Mouse (Mus musculus): ENCODE results near the gene Adsl.

The Adsl gene

DNA sequence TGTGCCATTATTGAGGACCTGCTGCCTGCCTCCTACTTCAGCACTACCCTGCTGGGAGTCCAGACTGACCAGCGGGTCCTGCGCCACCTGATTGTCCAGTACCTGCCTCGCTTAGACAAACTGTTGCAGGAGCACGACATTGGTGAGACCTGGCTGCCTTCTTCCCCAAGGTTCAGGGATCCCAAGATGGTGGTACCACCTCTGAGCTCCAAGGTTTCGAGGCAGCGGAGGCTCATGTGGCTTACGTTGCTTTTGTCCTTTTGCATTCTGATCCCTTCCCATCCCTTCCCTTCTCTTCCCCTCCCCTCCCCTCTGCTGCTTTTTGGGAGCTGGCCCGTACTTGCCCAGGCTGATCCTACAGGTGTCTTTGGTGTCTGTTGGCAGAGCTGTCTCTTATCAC lies 59.6 kb downstream of the Adsl start:
- DNase-seq (ENCODE audit: low spot score): no peak

DNA sequence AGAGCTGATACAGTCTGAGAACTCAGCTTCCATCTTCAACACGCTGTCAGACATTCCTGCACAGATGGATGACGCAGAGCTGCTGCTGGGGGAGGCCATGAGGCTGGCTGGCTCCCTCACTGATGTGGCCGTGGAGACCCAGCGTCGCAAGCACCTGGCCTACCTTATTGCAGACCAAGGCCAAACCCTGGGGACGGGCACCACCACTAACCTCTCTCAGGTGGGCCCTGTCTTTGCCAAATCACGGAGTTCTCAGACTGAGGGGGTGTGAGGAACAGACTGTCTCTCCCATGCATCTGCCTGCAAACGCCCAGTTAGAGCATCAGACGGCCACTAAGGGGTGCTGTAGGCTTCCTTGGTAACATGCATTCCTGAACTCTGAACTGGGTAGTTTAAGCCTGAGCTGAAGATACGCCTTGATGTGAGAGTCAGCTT lies 60.4 kb downstream of the Adsl start:
- DNase-seq (ENCODE audit: low spot score): no peak

DNA sequence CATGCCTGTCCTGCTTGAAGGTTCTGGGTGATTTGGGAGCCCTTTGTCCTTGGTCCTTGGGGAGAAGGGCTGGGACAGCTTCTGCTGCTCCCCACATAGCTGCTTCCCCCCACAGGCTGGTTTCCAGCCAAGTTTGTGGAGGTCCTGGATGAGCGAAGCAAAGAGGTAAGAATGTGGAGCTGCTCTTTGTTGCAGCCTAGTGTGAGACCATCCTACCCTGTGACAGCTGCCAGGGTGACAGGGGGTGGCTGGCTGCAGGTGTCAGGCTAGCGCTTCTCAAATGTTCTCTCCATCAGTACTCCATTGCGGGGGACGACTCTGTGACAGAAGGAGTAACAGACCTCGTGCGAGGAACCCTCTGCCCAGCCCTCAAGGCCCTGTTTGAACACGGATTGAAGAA lies 61.8 kb downstream of the Adsl start:
- DNase-seq (ENCODE audit: low spot score): no peak

DNA sequence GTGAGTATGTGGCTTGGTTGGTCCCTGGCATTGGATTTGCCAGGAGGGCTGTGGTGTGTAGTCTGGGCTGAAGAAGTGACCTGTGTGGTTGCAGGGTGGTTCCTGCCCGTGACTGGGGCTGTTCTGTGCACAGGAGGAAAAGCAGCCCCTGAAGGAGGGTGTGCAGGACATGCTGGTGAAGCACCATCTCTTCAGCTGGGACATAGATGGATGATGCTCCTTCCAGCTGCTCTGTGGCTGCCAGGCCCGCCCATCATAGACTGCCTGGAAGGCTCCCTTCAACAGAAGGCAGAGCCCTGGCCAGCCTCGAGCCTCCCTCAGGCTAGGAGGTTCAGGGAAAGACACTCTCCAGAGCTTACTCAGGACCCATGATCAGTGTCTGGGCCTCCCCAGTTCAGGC lies 63.2 kb downstream of the Adsl start:
- no peak for DNase-seq (ENCODE audit: low spot score)

DNA sequence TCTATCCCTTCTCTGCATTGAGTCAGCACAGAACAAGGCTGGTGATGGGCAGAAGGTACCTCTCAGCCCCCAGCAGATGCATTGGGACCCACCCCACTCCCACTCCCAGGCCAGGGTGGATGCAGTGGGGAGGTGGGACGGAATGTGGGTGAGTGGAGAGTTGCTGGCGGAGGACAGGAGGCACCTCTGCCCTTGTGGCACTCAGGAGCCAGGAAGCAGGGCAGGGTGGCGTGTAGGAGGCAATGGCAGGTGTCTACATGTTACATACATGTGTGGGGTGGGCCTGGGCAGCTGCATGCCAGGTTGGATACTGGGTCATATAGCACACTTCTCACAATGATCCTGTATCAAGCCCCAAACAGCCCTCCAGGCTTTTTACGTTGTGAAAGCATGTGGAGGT lies 64.1 kb downstream of the Adsl start:
- DNase-seq (ENCODE audit: low spot score): no peak

DNA sequence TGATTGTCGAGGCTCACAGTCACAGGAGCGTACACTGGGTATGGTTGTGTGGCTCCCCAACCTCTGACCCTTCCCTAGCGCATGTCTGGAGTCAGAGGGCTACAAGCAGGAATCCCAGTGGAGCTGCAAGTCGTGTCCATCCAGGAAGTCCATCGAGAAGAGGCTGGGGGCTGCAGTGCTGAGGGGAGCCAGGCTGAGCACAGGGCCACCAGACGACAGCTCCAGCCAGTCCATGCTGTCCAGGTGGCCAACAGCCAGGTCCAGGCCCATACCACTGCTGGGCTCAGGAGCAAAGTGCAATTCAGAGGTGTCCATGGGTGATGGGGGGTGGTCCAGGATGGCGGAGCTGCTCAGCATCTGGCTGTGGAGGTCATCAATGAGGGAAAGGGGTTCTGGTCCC lies 64.9 kb downstream of the Adsl start:
- no peak for DNase-seq (ENCODE audit: low spot score)

DNA sequence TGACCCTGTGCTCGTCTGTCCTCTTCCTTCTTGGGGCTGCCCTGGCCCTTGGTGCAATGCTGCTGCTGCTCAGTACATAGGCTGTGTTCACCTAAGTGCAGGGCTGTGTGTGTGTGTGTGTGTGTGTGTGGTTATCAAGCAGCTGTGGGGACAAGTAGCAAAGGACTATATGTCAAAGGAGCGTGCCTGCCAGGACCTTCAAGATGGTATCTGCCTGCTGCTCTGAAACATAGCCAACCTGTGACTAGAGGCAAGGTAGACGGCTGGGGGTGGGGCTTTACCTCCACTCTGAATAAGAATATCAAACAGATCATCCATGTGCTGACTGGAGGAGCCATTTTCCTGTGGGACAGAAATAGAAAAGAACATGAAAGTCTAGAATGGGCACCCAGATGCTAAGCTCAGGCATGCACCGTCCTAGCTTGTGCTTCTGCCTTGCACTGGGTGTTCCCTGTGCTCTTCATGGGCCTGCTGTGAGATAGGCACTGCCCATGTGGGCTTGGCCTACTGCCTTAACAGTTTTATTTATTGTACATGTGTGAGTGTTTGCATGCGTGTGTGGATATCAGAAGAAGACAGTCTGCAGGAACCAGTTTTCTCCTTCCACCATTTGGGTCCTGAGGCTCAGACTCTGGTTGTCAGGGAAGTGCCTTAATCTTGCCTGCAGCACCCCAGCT lies 66.9 kb downstream of the Adsl start:
- DNase-seq (ENCODE audit: low spot score): no peak

DNA sequence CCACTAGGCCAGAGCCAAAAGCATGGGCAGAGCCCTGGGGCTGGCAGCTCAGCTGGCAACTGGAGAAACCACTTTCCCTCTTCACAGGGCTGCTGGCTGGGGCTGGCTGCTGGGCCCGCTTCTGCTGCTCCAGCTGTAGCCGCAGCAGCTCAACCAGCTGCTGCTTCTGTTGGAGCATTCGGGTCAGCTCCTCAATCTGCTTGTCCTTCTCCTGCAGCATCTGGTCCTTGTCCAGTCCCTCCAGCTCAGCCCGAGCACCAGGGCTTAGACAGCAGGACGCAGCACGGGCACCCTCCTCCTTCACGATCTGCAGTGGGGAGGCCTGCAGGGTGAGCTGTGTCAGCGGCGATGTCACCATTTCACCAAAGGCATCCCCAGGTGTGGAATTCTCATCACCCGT lies 68.2 kb downstream of the Adsl start:
- no peak for DNase-seq (ENCODE audit: low spot score)

DNA sequence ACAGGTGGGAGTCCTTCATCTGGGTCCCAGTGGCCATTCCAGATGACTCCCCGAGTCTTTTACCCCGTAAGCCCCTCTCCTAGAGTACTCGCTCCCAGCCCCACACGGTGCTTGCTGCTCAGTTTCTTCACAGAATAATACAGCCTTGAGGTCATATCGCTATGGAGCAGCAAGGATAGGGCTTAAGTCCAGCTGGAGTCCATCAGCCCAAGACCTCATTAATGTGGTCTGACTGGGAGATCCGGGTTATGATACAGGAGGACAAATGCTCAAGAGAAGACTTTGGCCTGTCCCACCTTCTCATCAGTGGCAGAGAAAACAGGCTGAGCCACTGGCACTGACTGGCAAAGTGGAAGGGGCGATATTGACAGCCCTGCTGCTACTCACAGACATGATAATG lies 69.0 kb downstream of the Adsl start:
- DNase-seq (ENCODE audit: low spot score): no peak
